Mouse (Mus musculus) cerebellum, adult 2 months (tissue): Measurements from ENCODE around the gene Usp25.

ENCODE experiments used
- CTCF ChIP-seq: fragments of 200-500 bp; IDR thresholded peaks from 2 replicates; pipeline ENCODE4 v1.5.1; 2011; ENCODE audit warnings: low read depth, mild to moderate bottlenecking, control low read depth, low read length, moderate library complexity, borderline replicate concordance; ENCODE audit not compliant: insufficient read depth
- POLR2A ChIP-seq: fragments of 200-500 bp; IDR thresholded peaks from 2 replicates; pipeline ENCODE4 v1.6.1; 2011; ENCODE audit warnings: low read length, control low read depth, borderline replicate concordance; ENCODE audit not compliant: insufficient read depth

DNA sequence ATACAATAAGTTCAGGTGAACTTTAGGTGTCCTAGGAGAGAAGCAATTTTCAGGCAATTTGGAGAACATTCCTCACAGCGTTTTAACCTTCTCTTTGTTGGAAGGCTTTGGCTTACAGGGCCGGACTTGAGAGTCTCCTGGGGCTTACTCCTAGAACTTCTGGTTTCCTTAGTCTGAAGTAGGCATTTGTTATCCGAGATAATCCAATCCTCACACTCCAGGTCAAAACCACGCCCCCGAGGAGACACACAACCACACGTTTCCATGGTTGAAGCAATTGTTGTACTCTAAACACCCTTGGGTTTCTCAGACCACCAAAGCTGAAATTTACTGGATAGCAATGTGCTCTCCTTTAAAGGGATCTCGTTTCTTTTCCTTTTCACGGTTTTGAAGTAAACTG lies 136.8 kb downstream of the Usp25 start:
- TF ChIP-seq CTCF (no peak), POLR2A (no peak)
